Mouse (Mus musculus) limb, embryonic 15.5 days (tissue): Measurements from ENCODE around the gene Casr. TPM values are rescaled to one million over a fixed set of nuclear protein-coding genes. Genes with fewer than 3 reads are reported as not detected.

ENCODE experiments used
- ATAC-seq: fragments of 200-750 bp; cut with Nextera tagmentation; 2 replicates; pipeline ENCODE4 v1.8.0; 2017; ENCODE audit warnings: low read depth, moderate TSS enrichment; ENCODE audit not compliant: insufficient number of reproducible peaks, low FRiP score, low TSS enrichment
- H3K27ac ChIP-seq: fragments of 300-500 bp; sonication (generic); 2 replicates; pipeline ENCODE4 v1.5.1; 2015; ENCODE audit warnings: moderate library complexity, mild to moderate bottlenecking, inconsistent platforms
- H3K27me3 ChIP-seq: fragments of 300-500 bp; sonication (generic); 2 replicates; pipeline ENCODE4 v1.6.1; 2015; ENCODE audit warnings: inconsistent platforms
- H3K36me3 ChIP-seq: fragments of 300-500 bp; sonication (generic); 2 replicates; pipeline ENCODE4 v1.6.1; 2015; ENCODE audit warnings: inconsistent platforms
- H3K4me1 ChIP-seq: fragments of 300-500 bp; sonication (generic); 2 replicates; pipeline ENCODE4 v1.6.1; 2015; ENCODE audit warnings: inconsistent platforms
- H3K4me2 ChIP-seq: fragments of 300-500 bp; sonication (generic); 2 replicates; pipeline ENCODE4 v1.6.1; 2015; ENCODE audit warnings: mild to moderate bottlenecking, inconsistent platforms
- H3K4me3 ChIP-seq: fragments of 300-500 bp; sonication (generic); 2 replicates; pipeline ENCODE4 v1.5.1; 2015; ENCODE audit warnings: mild to moderate bottlenecking, inconsistent platforms
- H3K9ac ChIP-seq: fragments of 300-500 bp; sonication (generic); 2 replicates; pipeline ENCODE4 v1.6.1; 2015; ENCODE audit warnings: inconsistent platforms
- H3K9me3 ChIP-seq: fragments of 300-500 bp; sonication (generic); 2 replicates; pipeline ENCODE4 v1.6.1; 2016; ENCODE audit warnings: inconsistent platforms
- WGBS: fragments of 180-500 bp; shearing (Covaris S2); methylation state at CpG from one replicate; pipeline ENCODE4 v1.1.7; 2015; 5-methylcytosine and 5-hydroxymethylcytosine counted together
- polyA plus RNA-seq: library from polyadenylated mRNA; unstranded; fragments of >200 nt; fragmentation: Nextera tagmentation; extraction: Ambion mirVana; gene quantifications from 2 replicates; pipeline ENCODE4 v1.2.1, GENCODE M21; 2015

The Casr gene
- polyA plus RNA-seq, 1 experiment from 2014 or later, result 0.45 TPM

DNA sequence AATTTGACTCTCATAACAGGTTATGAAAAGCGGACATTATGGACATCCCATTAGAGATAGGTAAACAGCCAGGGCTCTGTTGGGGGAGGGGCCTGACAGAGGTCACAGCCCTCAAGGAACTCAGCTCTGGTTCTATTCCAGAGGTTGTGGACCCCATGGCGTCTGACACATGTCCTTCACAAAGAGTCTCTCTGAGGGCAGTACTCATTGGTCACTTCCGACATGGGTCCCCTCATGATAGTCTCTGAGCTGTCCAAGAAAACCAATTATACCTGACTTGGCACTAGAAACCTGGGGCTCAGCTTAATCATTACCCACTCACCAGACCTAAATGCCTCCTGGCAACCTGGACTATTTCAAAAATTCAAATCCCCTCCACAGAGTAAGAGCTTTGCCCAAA is 18.9 kb downstream of the Casr start:
- Histone ChIP-seq H3K9me3 (no peaks in the 10 kb centered on the region), H3K4me1 (no peaks in the 10 kb centered on the region), H3K4me3 (no peak overlapping the region), H3K9ac (no peak overlapping the region), H3K27ac (no peak overlapping the region), H3K27me3 (no peaks in the 10 kb centered on the region), H3K4me2 (no peak overlapping the region), H3K36me3 (no peaks in the 10 kb centered on the region)
- ATAC-seq, result no peak
- WGBS, result 94% methylated on average over 3 of the region's 3 CpGs

DNA sequence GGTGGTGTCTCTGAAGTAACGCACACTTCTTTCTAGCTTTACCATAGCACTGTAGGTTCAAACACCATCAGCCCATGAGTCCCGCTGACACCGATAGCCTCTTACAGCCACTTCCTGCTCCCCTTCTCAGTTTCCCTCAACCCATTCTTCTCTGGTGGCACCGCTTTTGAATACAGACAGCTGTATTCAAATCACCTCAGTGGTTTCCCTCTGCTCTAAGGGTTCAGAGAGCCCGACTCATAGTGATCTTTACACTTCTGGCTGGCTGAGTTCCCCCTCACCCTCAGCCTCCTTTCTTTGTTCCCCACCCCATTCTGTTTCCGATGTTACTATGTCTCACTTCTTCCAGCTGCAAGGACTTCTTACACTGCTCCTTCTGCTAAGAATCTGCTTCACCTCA is 21.1 kb downstream of the Casr start:
- H3K9ac ChIP-seq, result no peak overlapping the region
- H3K4me3 ChIP-seq, result no peak overlapping the region
- H3K4me2 ChIP-seq, result no peak overlapping the region
- no peaks in the 10 kb centered on the region for H3K9me3 ChIP-seq
- no peaks in the 10 kb centered on the region for H3K27me3 ChIP-seq
- no peaks in the 10 kb centered on the region for H3K4me1 ChIP-seq
- no peak for ATAC-seq
- no peaks in the 10 kb centered on the region for H3K36me3 ChIP-seq
- 77% methylated on average over 6 of the region's 6 CpGs for WGBS
- H3K27ac ChIP-seq, result no peak overlapping the region

DNA sequence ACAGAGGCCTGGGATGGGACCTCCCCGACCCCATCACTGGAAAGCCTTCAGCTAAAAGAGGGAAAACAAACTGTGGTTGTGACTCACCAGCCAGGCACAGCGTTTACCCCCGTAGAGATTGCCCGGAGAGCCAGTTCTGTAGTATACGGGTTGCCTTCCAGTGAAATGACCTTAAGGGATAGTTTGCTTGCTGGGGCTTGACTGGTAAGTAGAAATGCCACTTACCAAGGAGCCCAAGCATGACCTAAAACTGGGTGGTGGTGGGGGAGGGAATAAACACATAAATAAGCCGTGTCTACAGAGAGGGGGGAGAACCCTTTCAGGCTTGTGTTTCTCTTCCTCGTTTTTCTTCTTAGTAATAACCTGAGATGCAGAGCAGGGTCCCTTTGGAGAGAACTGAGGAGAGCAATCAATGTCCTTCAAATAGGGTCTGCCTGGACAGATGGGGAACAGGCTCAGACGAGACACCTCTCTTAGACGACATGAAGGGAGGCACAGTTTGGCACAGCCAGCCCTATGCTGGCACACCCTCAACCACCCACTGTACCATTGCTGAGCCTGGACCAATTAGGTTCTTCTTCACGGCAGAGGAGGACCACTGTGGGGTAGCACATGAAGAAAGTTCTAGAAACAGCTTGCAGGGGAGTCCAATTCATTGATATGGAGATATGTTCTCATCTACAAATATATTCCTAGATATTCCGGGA is 28.8 kb downstream of the Casr start:
- Histone ChIP-seq H3K27ac (no peak overlapping the region), H3K4me2 (no peak overlapping the region), H3K27me3 (no peaks in the 10 kb centered on the region), H3K4me1 (peaks cover 15% of the 10 kb centered on the region), H3K9ac (no peak overlapping the region), H3K9me3 (no peaks in the 10 kb centered on the region), H3K4me3 (no peak overlapping the region), H3K36me3 (no peaks in the 10 kb centered on the region)
- WGBS, result 67% methylated on average over 11 of the region's 11 CpGs
- ATAC-seq, result no peak

DNA sequence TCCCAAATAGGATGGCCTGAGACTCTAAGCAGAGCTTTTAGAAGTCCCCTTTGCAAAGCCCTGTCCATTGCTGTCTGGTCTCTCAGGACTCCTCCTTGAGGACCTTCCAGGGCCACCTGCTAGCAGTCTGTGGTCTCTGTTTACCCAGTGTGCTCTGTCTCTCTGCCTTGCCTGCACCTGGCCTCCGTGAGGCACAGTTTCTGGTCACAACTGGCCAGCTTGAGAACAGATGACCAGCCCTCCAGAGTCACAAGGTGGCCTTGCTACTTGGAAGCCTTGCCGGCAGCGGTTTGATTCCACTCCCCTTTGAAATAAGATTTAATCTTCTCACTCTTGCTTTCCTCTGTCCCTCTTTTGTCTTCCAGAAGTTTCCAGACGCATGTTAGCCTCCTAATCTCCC is 29.9 kb downstream of the Casr start:
- no peak overlapping the region for H3K4me2 ChIP-seq
- H3K27me3 ChIP-seq, result no peaks in the 10 kb centered on the region
- 62% methylated on average over 4 of the region's 4 CpGs for WGBS
- no peaks in the 10 kb centered on the region for H3K9me3 ChIP-seq
- H3K9ac ChIP-seq, result no peak overlapping the region
- ATAC-seq, result no peak
- H3K4me1 ChIP-seq, result peaks cover 15% of the 10 kb centered on the region
- no peaks in the 10 kb centered on the region for H3K36me3 ChIP-seq
- H3K27ac ChIP-seq, result no peak overlapping the region; the same call in 1 of the 2 replicates
- H3K4me3 ChIP-seq, result no peak overlapping the region

DNA sequence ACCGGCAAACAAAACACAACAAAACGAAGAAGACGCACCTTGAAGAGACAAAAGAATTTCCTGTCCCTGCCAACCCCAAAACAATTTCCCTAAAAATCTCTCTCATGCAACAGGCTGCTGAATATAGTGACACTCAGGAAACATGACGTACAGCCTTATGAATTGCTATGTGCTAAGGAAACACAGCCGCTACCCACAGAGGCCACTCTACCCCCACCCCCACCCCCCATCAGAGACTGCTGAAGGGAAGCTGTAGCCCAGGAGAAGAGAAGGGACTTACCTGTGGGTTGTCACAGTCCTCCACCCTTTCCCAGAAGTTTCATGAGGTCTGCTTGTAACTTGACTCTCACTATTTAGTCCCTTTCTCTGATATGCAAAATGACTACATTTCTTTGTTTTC is 30.3 kb downstream of the Casr start:
- Histone ChIP-seq H3K9ac (no peak overlapping the region), H3K27me3 (no peaks in the 10 kb centered on the region), H3K4me2 (no peak overlapping the region), H3K4me3 (no peak overlapping the region), H3K9me3 (no peaks in the 10 kb centered on the region), H3K36me3 (no peaks in the 10 kb centered on the region), H3K27ac (peak overlapping the region; percentile 68), H3K4me1 (peaks cover 15% of the 10 kb centered on the region)
- 53% methylated on average over 5 of the region's 5 CpGs for WGBS
- no peak for ATAC-seq

DNA sequence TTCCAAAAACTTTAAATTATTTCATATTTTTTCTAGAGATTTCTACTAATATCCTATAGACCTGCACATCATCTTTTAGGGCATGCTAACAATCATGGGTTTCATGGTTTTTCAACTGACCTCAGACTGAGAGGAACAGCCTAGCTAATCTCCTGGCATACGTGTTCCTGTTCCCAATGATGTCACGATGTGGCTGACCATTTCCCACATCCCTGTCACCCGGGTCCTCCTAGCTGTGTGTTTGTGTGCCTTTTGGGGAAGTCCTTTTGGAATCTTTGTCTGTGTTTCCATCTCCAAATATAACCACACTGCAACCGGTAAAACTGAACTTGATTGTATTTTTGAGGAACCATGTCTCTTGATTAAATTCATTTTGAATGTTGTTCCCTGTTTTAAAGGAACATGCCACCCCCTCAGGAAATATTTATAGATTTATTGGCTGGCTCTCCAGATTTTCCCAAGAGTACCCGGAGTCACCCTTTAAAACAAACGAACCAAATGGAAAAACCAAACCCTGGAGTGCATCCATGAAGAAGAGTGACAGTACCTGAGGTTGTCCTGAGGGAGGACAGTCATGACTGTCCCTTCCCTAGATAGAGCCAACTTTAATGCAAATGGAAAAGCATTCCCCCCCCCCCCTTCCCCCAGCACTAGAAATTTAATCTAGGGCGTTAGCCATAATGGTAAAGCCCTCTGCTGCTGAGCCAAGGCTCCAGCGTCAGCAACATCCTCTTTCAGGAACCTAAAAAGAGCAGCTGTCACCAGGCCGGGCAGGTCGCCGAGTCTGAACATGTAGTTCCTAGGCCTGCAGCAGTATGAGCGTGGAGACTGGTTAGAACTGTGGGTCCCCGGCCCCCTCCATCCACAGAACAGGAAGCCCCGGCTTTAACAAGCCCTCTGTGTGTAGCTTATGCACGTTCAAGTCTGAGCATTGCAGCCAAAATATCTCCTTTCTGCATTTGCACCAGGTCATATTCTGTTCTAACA is 31.1 kb downstream of the Casr start:
- Histone ChIP-seq H3K27me3 (no peaks in the 10 kb centered on the region), H3K36me3 (no peaks in the 10 kb centered on the region), H3K4me2 (no peak overlapping the region), H3K4me3 (no peak overlapping the region), H3K27ac (peak overlapping the region; percentile 68), H3K9me3 (no peaks in the 10 kb centered on the region), H3K9ac (no peak overlapping the region), H3K4me1 (peaks cover 15% of the 10 kb centered on the region)
- WGBS, result 36% methylated on average over 15 of the region's 15 CpGs
- peak; percentile 85 for ATAC-seq

DNA sequence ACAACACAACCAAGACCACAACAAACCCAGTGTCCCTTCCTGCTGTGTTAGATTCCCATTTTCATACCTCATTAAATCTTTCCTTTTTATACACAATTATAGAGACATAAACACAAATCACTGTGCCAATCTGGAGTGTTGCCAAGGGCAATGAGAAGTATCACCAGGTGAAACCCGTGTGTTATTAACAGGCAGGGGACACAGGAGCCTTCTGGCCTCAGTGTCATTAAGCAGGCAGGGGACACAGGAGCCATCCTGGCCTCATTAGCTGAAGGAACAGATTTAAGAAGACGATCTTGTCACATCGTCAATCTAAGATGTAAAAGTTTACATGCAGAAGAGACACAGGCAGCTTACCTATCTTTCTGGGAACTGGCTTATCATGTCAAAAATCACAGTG is 33.1 kb downstream of the Casr start:
- H3K27ac ChIP-seq, result no peak overlapping the region

DNA sequence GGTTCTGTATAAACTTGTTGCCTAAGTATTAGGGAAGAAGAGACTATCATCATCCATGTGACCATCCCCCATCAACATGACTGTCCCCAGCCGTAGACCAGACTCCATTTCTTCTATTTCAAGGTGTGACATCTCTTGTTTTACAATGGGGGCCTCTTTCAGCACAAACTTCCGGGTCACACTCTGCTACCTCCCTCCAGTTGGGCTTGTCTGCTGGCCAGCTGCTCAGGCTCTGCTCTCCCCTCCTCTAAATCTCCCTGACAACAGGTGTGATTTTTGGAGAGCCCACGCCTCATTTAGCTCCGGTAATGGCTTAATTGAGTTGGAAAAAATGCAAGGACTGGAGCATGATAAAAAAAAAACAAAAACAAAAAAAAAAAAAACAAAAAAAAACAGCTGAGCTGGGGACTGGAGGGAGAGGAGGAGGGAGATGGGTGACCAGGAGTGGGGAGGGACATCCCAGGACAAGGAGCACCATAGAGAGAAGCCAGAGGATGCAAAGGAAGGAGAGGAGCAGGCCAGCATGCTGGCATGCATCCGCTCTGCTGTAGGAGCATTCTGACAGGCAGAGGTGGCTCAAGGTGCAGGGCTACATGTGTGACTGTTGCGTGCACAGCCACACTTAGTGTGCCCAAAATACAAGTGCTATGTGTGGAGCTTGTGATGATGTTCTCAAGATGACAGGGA is 35.2 kb downstream of the Casr start:
- Histone ChIP-seq H3K27me3 (no peaks in the 10 kb centered on the region), H3K4me2 (no peak overlapping the region), H3K4me3 (no peak overlapping the region), H3K4me1 (peaks cover 12% of the 10 kb centered on the region), H3K36me3 (no peaks in the 10 kb centered on the region), H3K9ac (no peak overlapping the region), H3K9me3 (no peaks in the 10 kb centered on the region), H3K27ac (no peak overlapping the region)
- ATAC-seq, result no peak
- 43% methylated on average over 6 of the region's 6 CpGs for WGBS

More for the DNA sequence above, 33.1 kb downstream of the Casr start:
- no peaks in the 10 kb centered on the region for H3K36me3 ChIP-seq
- H3K9ac ChIP-seq, result no peak overlapping the region
- no peak for ATAC-seq
- WGBS, result 38% methylated on average over 3 of the region's 3 CpGs
- H3K4me2 ChIP-seq, result no peak overlapping the region
- H3K27me3 ChIP-seq, result no peaks in the 10 kb centered on the region
- no peaks in the 10 kb centered on the region for H3K9me3 ChIP-seq
- peaks cover 15% of the 10 kb centered on the region for H3K4me1 ChIP-seq
- no peak overlapping the region for H3K4me3 ChIP-seq

DNA sequence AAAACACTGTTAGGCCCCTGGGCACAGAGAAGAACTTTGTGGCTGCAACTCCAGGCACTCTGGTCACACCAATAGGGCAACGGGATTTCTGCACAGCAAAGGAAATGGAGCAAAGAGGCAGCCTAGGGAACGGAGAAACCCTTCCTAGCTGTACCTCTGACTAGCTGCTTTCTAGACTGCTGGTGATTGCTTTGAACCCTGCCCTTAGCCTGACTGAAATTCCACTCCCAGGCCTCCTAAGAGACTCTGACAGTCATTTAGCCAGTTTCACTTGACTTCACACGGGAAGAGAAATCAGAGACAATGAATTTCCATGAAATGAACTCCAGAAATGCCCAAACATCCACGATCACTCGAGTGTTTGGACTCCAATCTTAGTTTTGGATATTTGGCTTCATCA is 38.8 kb downstream of the Casr start:
- H3K9ac ChIP-seq, result no peak overlapping the region
- 75% methylated on average over 5 of the region's 5 CpGs for WGBS
- H3K4me1 ChIP-seq, result no peaks in the 10 kb centered on the region
- H3K36me3 ChIP-seq, result no peaks in the 10 kb centered on the region
- H3K4me3 ChIP-seq, result no peak overlapping the region
- no peak overlapping the region for H3K4me2 ChIP-seq
- no peak for ATAC-seq
- H3K9me3 ChIP-seq, result no peaks in the 10 kb centered on the region
- no peaks in the 10 kb centered on the region for H3K27me3 ChIP-seq
- no peak overlapping the region for H3K27ac ChIP-seq

DNA sequence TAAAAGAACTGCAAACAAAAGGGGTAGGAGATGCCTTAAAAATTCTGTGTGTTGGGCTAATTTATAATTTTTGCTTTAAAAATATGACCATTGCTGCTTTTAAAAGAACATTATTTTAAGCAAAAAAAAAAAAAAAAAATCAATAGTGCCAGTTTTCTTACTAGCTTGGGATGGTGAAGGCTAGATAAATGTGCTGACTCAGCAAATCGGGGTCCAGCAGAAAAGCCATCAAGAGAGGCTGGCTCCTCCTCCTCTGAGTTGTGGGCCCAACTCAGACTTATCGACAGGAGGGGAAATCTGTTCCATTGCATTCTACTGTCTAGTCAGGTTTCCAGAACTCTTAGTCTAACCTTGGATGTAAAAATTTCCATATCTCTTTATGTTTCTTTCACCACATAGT is 45.6 kb downstream of the Casr start:
- WGBS, result 68% methylated on average over 2 of the region's 2 CpGs
- no peaks in the 10 kb centered on the region for H3K4me1 ChIP-seq
- no peaks in the 10 kb centered on the region for H3K9me3 ChIP-seq
- H3K36me3 ChIP-seq, result no peaks in the 10 kb centered on the region
- H3K4me3 ChIP-seq, result no peak overlapping the region
- no peaks in the 10 kb centered on the region for H3K27me3 ChIP-seq
- no peak overlapping the region for H3K9ac ChIP-seq
- no peak overlapping the region for H3K4me2 ChIP-seq
- ATAC-seq, result no peak
- no peak overlapping the region for H3K27ac ChIP-seq

DNA sequence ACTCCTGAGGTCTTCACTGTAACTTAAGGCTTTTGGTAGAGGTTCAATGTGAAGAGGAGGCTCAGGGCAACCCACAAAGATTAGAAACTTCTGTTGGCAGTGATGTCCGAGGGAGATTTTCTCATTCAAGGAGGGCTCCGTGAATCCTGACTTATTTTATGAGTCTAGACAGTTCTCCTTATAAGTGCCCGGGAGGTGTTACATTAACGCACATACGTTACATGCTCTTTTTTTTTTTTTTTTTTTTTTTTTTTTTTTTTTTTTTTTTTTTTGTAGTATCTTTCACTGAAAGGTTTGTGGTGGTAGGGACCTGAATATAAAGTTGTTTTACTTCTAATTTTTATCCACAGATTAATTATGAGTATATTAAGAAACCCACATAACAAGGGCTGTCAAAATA is 54.6 kb downstream of the Casr start:
- no peak for ATAC-seq
- WGBS, result 69% methylated on average over 5 of the region's 5 CpGs

DNA sequence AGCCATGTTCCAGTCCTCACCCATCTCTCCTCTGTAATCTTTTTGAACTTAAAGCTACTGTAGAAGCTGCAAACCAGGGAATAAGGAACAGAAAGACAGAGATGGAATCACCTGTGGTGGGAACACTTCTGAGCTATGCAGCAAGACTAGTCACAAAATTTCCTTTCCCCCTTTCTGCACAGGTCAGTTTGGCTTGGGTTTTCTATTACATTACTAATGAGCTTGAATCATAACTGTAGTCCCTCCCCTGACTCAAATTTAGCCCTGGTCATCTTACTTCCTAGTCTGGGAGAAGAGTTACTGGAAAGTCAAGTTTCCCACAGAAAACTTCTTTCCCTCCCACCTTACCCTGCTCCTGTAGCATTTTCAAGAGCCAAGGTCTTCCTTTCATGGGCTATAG is 55.1 kb downstream of the Casr start:
- ATAC-seq, result no peak
- Histone ChIP-seq H3K9ac (no peak overlapping the region), H3K4me3 (no peak overlapping the region)

More for the DNA sequence above, 54.6 kb downstream of the Casr start:
- H3K4me3 ChIP-seq, result no peak overlapping the region
- no peak overlapping the region for H3K9ac ChIP-seq
- H3K36me3 ChIP-seq, result no peaks in the 10 kb centered on the region
- H3K4me2 ChIP-seq, result no peak overlapping the region
- no peaks in the 10 kb centered on the region for H3K9me3 ChIP-seq
- no peaks in the 10 kb centered on the region for H3K4me1 ChIP-seq
- H3K27me3 ChIP-seq, result no peaks in the 10 kb centered on the region
- no peak overlapping the region for H3K27ac ChIP-seq

More for the DNA sequence above, 55.1 kb downstream of the Casr start:
- H3K27me3 ChIP-seq, result no peaks in the 10 kb centered on the region
- no peak overlapping the region for H3K4me2 ChIP-seq
- no peaks in the 10 kb centered on the region for H3K9me3 ChIP-seq
- H3K36me3 ChIP-seq, result no peaks in the 10 kb centered on the region
- H3K27ac ChIP-seq, result no peak overlapping the region
- H3K4me1 ChIP-seq, result no peaks in the 10 kb centered on the region
